Mouse (Mus musculus): ENCODE measurements around the gene Emilin1.

DNA sequence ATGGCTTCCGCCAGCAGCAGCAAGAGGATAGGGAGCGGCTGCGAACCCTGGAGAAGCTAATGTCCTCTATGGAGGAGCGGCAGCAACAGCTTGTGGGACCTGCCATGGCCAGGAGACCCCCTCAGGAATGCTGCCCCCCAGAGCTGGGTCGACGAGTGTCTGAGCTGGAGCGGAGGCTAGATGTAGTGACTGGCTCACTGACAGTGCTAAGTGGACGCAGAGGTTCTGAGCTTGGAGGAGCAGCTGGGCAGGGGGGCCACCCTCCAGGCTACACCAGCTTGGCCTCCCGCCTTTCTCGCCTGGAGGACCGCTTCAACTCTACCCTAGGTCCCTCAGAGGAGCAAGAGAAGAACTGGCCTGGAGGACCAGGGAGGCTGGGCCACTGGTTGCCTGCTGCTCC lies 4.1 kb downstream of the Emilin1 start:
- no peak for TF ChIP-seq CHD2 (IDR thresholded peaks at IDR 0.05; ENCODE audit: low read depth, low read length)
- TF ChIP-seq HCFC1 (IDR thresholded peaks at IDR 0.05; ENCODE audit: borderline replicate concordance, insufficient read depth, low read length), result no peak
- no peak for TF ChIP-seq MAFK (IDR thresholded peaks at IDR 0.05; ENCODE audit: insufficient read depth, low read depth, low read length)
- no peak for TF ChIP-seq ZNF384 (IDR thresholded peaks at IDR 0.05; ENCODE audit: low read depth, low read length)

Measured in ES-E14 (cell line).